Mouse (Mus musculus) CH12.LX (cell line): ENCODE results near the gene Camkmt. TPM values are rescaled to one million over a fixed set of nuclear protein-coding genes. Genes with fewer than 3 reads are reported as not detected.

ENCODE experiments used
- DNase-seq: peaks from one replicate; pipeline ENCODE4 v3.0.0-alpha.2; 2013; ENCODE audit errors: extremely low read depth
- H3K27ac ChIP-seq: 2 replicates; pipeline ENCODE4 v1.5.1; 2012; ENCODE audit warnings: low read depth, mild to moderate bottlenecking, control low read depth, moderate library complexity; ENCODE audit not compliant: insufficient read depth
- H3K27me3 ChIP-seq: replicated peaks from 2 replicates; pipeline ENCODE3; 2012; ENCODE audit warnings: inconsistent platforms
- H3K36me3 ChIP-seq, 2 experiments: replicated peaks in 1 of 2; 2 replicates each; pipeline versions ENCODE3 to v1.6.1; 2012; ENCODE audit warnings: inconsistent platforms in 1 of 2, low read length in 1 of 2, mild to moderate bottlenecking in 1 of 2, mixed read lengths in 1 of 2, moderate library complexity in 1 of 2; ENCODE audit not compliant: control insufficient read depth in 1 of 2, insufficient read depth in 1 of 2
- H3K4me1 ChIP-seq, 2 experiments: 2 replicates each; pipeline ENCODE4 v1.6.1; 2012; ENCODE audit warnings: inconsistent platforms in 1 of 2, moderate library complexity in 1 of 2; ENCODE audit not compliant: insufficient read depth in 2 of 2, control insufficient read depth in 1 of 2
- H3K4me2 ChIP-seq: 2 replicates; pipeline ENCODE4 v1.6.1; 2012; ENCODE audit warnings: low read depth, mild to moderate bottlenecking, control low read depth; ENCODE audit not compliant: poor library complexity, insufficient read depth, severe bottlenecking
- H3K4me3 ChIP-seq, 3 experiments: fragments of 150-350 bp in 1 of 3; sonication (generic) in 1 of 3; replicated peaks in 1 of 3; 2 replicates each; pipeline versions ENCODE3 to v1.5.1; 2011 to 2012; ENCODE audit warnings: low read depth in 2 of 3, low read length in 2 of 3, mild to moderate bottlenecking in 2 of 3, moderate library complexity in 2 of 3, control low read depth in 1 of 3, improper control_type of control experiment in 1 of 3, inconsistent platforms in 1 of 3, mixed read lengths in 1 of 3; ENCODE audit not compliant: poor library complexity in 1 of 3
- H3K79me2 ChIP-seq: replicated peaks from 2 replicates; pipeline ENCODE4 v1.6.1; 2012; ENCODE audit warnings: mild to moderate bottlenecking, moderate library complexity; ENCODE audit not compliant: control insufficient read depth, poor library complexity, insufficient read depth, severe bottlenecking; ENCODE audit errors: extremely low read depth
- H3K9ac ChIP-seq: 2 replicates; pipeline ENCODE4 v1.6.1; 2012; ENCODE audit warnings: low read depth, mild to moderate bottlenecking, control low read depth, moderate library complexity; ENCODE audit not compliant: insufficient read depth
- H3K9me3 ChIP-seq: replicated peaks from 2 replicates; pipeline ENCODE3; 2012; ENCODE audit warnings: low read length, inconsistent platforms, mixed read lengths
- BHLHE40 ChIP-seq: IDR thresholded peaks from 2 replicates; pipeline ENCODE4 v1.6.1; 2011; ENCODE audit warnings: mild to moderate bottlenecking, low read depth, low read length, improper control_type of control experiment
- CHD2 ChIP-seq: IDR thresholded peaks from 2 replicates; pipeline ENCODE4 v1.6.1; 2011; ENCODE audit warnings: low read length, improper control_type of control experiment
- CTCF ChIP-seq, 2 experiments: IDR thresholded peaks in 1 of 2; conservative IDR thresholded peaks in 1 of 2; 2 replicates each; pipeline ENCODE4 v1.5.1; 2011 to 2012; ENCODE audit warnings: low read depth in 2 of 2, low read length in 2 of 2, improper control_type of control experiment in 1 of 2, inconsistent platforms in 1 of 2, mild to moderate bottlenecking in 1 of 2, moderate library complexity in 1 of 2
- EP300 ChIP-seq: IDR thresholded peaks from 2 replicates; pipeline ENCODE4 v1.6.1; 2011; ENCODE audit warnings: low read length, improper control_type of control experiment
- GABPA ChIP-seq: IDR thresholded peaks from 2 replicates; pipeline ENCODE4 v1.6.1; 2012; ENCODE audit warnings: low read depth, low read length, improper control_type of control experiment, inconsistent platforms; ENCODE audit not compliant: insufficient replicate concordance
- IRF4 ChIP-seq: IDR thresholded peaks from 2 replicates; pipeline ENCODE4 v1.6.1; 2014; ENCODE audit warnings: low read depth, mild to moderate bottlenecking, inconsistent platforms, low read length, improper control_type of control experiment
- JUN ChIP-seq: IDR thresholded peaks from 2 replicates; pipeline ENCODE4 v1.6.1; 2011; ENCODE audit warnings: low read depth, mild to moderate bottlenecking, low read length, improper control_type of control experiment, moderate library complexity; ENCODE audit not compliant: insufficient read depth
- KAT2A ChIP-seq: IDR thresholded peaks from 2 replicates; pipeline ENCODE4 v1.6.1; 2012; ENCODE audit warnings: low read length, improper control_type of control experiment, inconsistent platforms; ENCODE audit not compliant: insufficient replicate concordance
- MAX ChIP-seq: IDR thresholded peaks from 2 replicates; pipeline ENCODE4 v1.6.1; 2011; ENCODE audit warnings: low read length, improper control_type of control experiment
- MEF2A ChIP-seq: IDR thresholded peaks from 2 replicates; pipeline ENCODE4 v1.6.1; 2014; ENCODE audit warnings: low read depth, mild to moderate bottlenecking, inconsistent platforms, low read length, improper control_type of control experiment, borderline replicate concordance
- MXI1 ChIP-seq: IDR thresholded peaks from 2 replicates; pipeline ENCODE4 v1.6.1; 2011; ENCODE audit warnings: mild to moderate bottlenecking, low read depth, low read length, improper control_type of control experiment
- NELFE ChIP-seq: IDR thresholded peaks from 2 replicates; pipeline ENCODE4 v1.6.1; 2011; ENCODE audit warnings: low read depth, low read length, improper control_type of control experiment
- NRF1 ChIP-seq: IDR thresholded peaks from 2 replicates; pipeline ENCODE4 v1.6.1; 2014; ENCODE audit warnings: low read depth, mild to moderate bottlenecking, inconsistent platforms, low read length, improper control_type of control experiment, moderate library complexity
- PAX5 ChIP-seq: IDR thresholded peaks from 2 replicates; pipeline ENCODE4 v1.6.1; 2012; ENCODE audit warnings: low read length, inconsistent platforms, mixed read lengths
- POLR2A ChIP-seq: IDR thresholded peaks from 2 replicates; pipeline ENCODE4 v1.6.1; 2011; ENCODE audit warnings: low read depth, mild to moderate bottlenecking, improper control_type of control experiment, low read length
- POLR2AphosphoS2 ChIP-seq: IDR thresholded peaks from 2 replicates; pipeline ENCODE4 v1.6.1; 2011; ENCODE audit warnings: low read depth, low read length, improper control_type of control experiment
- RAD21 ChIP-seq: IDR thresholded peaks from 2 replicates; pipeline ENCODE4 v1.6.1; 2011; ENCODE audit warnings: low read depth, mild to moderate bottlenecking, low read length, improper control_type of control experiment, moderate library complexity
- RCOR1 ChIP-seq: conservative IDR thresholded peaks from 2 replicates; pipeline ENCODE4 v1.6.1; 2012; ENCODE audit warnings: low read depth, mild to moderate bottlenecking, inconsistent platforms, low read length, improper control_type of control experiment
- SIN3A ChIP-seq: IDR thresholded peaks from 2 replicates; pipeline ENCODE4 v1.6.1; 2012; ENCODE audit warnings: low read length, improper control_type of control experiment, inconsistent platforms
- SMC3 ChIP-seq: IDR thresholded peaks from 2 replicates; pipeline ENCODE4 v1.6.1; 2011; ENCODE audit warnings: low read depth, low read length, improper control_type of control experiment
- TBP ChIP-seq: conservative IDR thresholded peaks from 2 replicates; pipeline ENCODE4 v1.6.1; 2011; ENCODE audit warnings: low read depth, low read length, improper control_type of control experiment
- TCF12 ChIP-seq: IDR thresholded peaks from 2 replicates; pipeline ENCODE4 v1.6.1; 2014; ENCODE audit warnings: low read depth, mild to moderate bottlenecking, inconsistent platforms, low read length, improper control_type of control experiment
- UBTF ChIP-seq: IDR thresholded peaks from 2 replicates; pipeline ENCODE4 v1.6.1; 2012; ENCODE audit warnings: low read depth, mild to moderate bottlenecking, inconsistent platforms, low read length, improper control_type of control experiment, moderate library complexity
- ZC3H11A ChIP-seq: IDR thresholded peaks from 2 replicates; pipeline ENCODE4 v1.6.1; 2012; ENCODE audit warnings: low read depth, mild to moderate bottlenecking, inconsistent platforms, low read length, improper control_type of control experiment
- ZKSCAN1 ChIP-seq: IDR thresholded peaks from 2 replicates; pipeline ENCODE4 v1.6.1; 2012; ENCODE audit warnings: low read depth, inconsistent platforms, low read length, improper control_type of control experiment, borderline replicate concordance
- ZMIZ1 ChIP-seq: IDR thresholded peaks from 2 replicates; pipeline ENCODE4 v1.6.1; 2012; ENCODE audit warnings: low read depth, mild to moderate bottlenecking, inconsistent platforms, low read length, improper control_type of control experiment
- ZNF384 ChIP-seq: IDR thresholded peaks from 2 replicates; pipeline ENCODE4 v1.6.1; 2012; ENCODE audit warnings: low read depth, low read length, improper control_type of control experiment, inconsistent platforms
- dilution Hi-C: fragments of 300-500 bp; cut with MboI; formaldehyde crosslinking; loops from 2 replicates; pipeline ENCODE4 v1.14.3; 2020; ENCODE audit warnings: low sequenced_read_pairs; ENCODE audit not compliant: extremely low pct_unique_long_range_greater_than_20kb, extremely low pct_ligation_motif_present
- in situ Hi-C: fragments of 300-500 bp; cut with MboI; formaldehyde crosslinking; loops from 3 replicates; pipeline ENCODE4 v1.14.3; 2019; ENCODE audit warnings: low sequenced_read_pairs, low pct_ligation_motif_present, low pct_unique_long_range_greater_than_20kb, mixed read lengths
- polyA plus RNA-seq: library from polyadenylated mRNA; unstranded; fragments of >175 nt; gene quantifications from 2 replicates; pipeline ENCODE4 v1.2.1, GENCODE M21; 2012; ENCODE audit warnings: low read depth; ENCODE audit not compliant: insufficient read length
- total RNA-seq, 2 experiments: library from RNA; depleted of rRNA; stranded (reverse); fragments of 300-350 nt in 1 of 2; fragments of >200 nt in 1 of 2; gene quantifications; 2 replicates each; pipeline ENCODE4 v1.2.3; 2012 to 2014

Gene Camkmt
- total and polyA plus RNA-seq, 3 experiments, result 1.5 to 4.4 (median 1.8) TPM

DNA sequence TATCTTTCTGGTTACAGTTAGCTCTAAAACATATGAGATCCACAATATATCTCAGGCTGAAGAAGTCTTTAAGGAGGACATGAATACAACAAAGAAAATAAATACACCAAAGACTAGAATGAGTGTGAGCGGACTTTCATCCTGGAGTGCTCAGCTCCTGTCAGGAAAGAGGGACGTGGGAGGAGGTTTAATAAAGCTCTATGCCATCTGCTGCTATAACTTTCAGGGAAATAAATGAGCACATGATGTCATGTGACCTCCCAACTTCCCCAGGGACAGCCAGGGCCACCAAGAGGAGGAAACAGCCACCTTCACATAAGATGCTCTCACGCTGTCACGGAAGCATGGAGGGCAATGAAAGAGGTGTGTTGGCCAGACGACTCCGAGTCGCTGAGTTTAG, 151.8 kb downstream of the Camkmt start:
- TF ChIP-seq GABPA, result no peak
- no peak for TF ChIP-seq ZKSCAN1
- TF ChIP-seq RAD21, result no peak
- no peak for TF ChIP-seq POLR2AphosphoS2
- TF ChIP-seq MAX, result no peak
- TF ChIP-seq TCF12, result no peak
- no peak for TF ChIP-seq RCOR1
- no peak for TF ChIP-seq KAT2A
- no peak for TF ChIP-seq CTCF (conservative IDR thresholded peaks at IDR 0.05 in 1 of 2, IDR thresholded peaks at IDR 0.05 in 1 of 2; ENCODE audit: low read depth in 2 of 2, low read length in 2 of 2)
- TF ChIP-seq UBTF, result no peak
- no peak for TF ChIP-seq NELFE
- TF ChIP-seq ZNF384, result no peak
- no peak for TF ChIP-seq POLR2A
- TF ChIP-seq IRF4, result no peak
- TF ChIP-seq NRF1, result no peak
- no peak for TF ChIP-seq ZMIZ1
- no peak for TF ChIP-seq MEF2A
- TF ChIP-seq, all 38 proteins: peak for 0

DNA sequence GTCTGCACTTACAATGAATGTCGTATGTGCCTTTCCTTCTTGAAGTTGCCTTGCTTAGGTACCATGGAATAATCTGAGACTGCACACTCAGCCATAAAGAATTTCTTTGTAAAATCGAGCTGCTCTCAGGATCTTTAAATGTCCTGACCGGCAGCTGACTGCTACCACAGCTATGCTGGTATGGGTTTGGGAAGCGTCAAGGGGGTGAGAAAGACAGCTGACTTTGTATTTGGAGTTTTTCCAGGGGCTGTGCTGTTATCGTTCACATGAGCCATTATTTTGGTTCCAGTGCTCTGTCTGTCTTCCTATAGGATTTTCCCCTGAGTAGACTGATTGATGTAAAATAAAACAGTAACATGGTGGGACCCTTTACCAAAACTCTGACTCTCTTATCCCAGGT, 158.6 kb downstream of the Camkmt start:
- Histone ChIP-seq H3K4me3 (no peak overlapping the region), H3K79me2 (no peaks in the 10 kb centered on the region), H3K9me3 (no peaks in the 10 kb centered on the region), H3K4me1 (no peaks in the 10 kb centered on the region)
- in situ Hi-C loops (no loop called here), dilution Hi-C loops (no loop called here)
- no peak for DNase-seq
- TF ChIP-seq BHLHE40, result no peak
- TF ChIP-seq RCOR1, result no peak
- no peak for TF ChIP-seq ZC3H11A
- no peak for TF ChIP-seq CTCF (conservative IDR thresholded peaks at IDR 0.05 in 1 of 2, IDR thresholded peaks at IDR 0.05 in 1 of 2; ENCODE audit: low read depth in 2 of 2, low read length in 2 of 2)
- TF ChIP-seq KAT2A, result no peak
- no peak for TF ChIP-seq SIN3A
- TF ChIP-seq MXI1, result no peak
- no peak for TF ChIP-seq POLR2A
- TF ChIP-seq JUN, result no peak
- TF ChIP-seq GABPA, result no peak
- TF ChIP-seq IRF4, result no peak
- no peak for TF ChIP-seq PAX5
- TF ChIP-seq CHD2, result no peak
- TF ChIP-seq POLR2AphosphoS2, result no peak
- TF ChIP-seq ZNF384, result no peak
- no peak for TF ChIP-seq SMC3
- TF ChIP-seq EP300, result no peak
- TF ChIP-seq UBTF, result no peak
- no peak for TF ChIP-seq TBP
- TF ChIP-seq NELFE, result no peak
- TF ChIP-seq, all 38 proteins: peak for 0
- no peak overlapping the region for H3K27ac ChIP-seq
- no peaks in the 10 kb centered on the region for H3K36me3 ChIP-seq
- no peak overlapping the region for H3K4me2 ChIP-seq
- H3K9ac ChIP-seq, result no peak overlapping the region
- no peaks in the 10 kb centered on the region for H3K27me3 ChIP-seq

More for the DNA sequence above, 151.8 kb downstream of the Camkmt start:
- Histone ChIP-seq H3K4me1 (no peaks in the 10 kb centered on the region), H3K36me3 (no peaks in the 10 kb centered on the region), H3K9me3 (no peaks in the 10 kb centered on the region), H3K4me3 (no peak overlapping the region), H3K4me2 (no peak overlapping the region), H3K9ac (no peak overlapping the region), H3K27me3 (no peaks in the 10 kb centered on the region), H3K79me2 (no peaks in the 10 kb centered on the region), H3K27ac (no peak overlapping the region)
- in situ Hi-C loops, result no loop called here
- dilution Hi-C loops, result no loop called here
- DNase-seq, result no peak
